Mouse (Mus musculus) midbrain, embryonic 10.5 days (tissue): ENCODE data around the gene Kif1bp. TPM values are rescaled to one million over a fixed set of nuclear protein-coding genes. Genes with fewer than 3 reads are reported as not detected.
"Not testable (repeated sequence)": the region's sequence is repeated elsewhere in the genome, so short reads cannot be mapped to it uniquely, and the experiment has no call there.

Experiments
- DNase-seq: peaks from one replicate; pipeline ENCODE4 v3.0.0-alpha.2; 2017; ENCODE audit warnings: low spot score
- H3K27ac ChIP-seq: fragments of 300-500 bp; sonication (generic); replicated peaks from 2 replicates; pipeline ENCODE4 v1.5.1; 2016; ENCODE audit warnings: mild to moderate bottlenecking
- H3K27me3 ChIP-seq: fragments of 300-500 bp; sonication (generic); 2 replicates; pipeline ENCODE4 v1.6.1; 2016; ENCODE audit warnings: low read depth, mild to moderate bottlenecking; ENCODE audit not compliant: poor library complexity, severe bottlenecking
- H3K36me3 ChIP-seq: fragments of 300-500 bp; sonication (generic); 2 replicates; pipeline ENCODE4 v1.6.1; 2016; ENCODE audit warnings: mild to moderate bottlenecking, moderate library complexity
- H3K4me1 ChIP-seq: fragments of 300-500 bp; sonication (generic); 2 replicates; pipeline ENCODE4 v1.6.1; 2016
- H3K4me3 ChIP-seq: fragments of 300-500 bp; sonication (generic); 2 replicates; pipeline ENCODE4 v1.5.1; 2016; ENCODE audit warnings: mild to moderate bottlenecking, moderate library complexity
- H3K9me3 ChIP-seq: fragments of 300-500 bp; sonication (generic); replicated peaks from 2 replicates; pipeline ENCODE4 v1.6.1; 2016; ENCODE audit warnings: mild to moderate bottlenecking
- WGBS: fragments of 180-500 bp; shearing (Covaris S2); methylation state at CpG from one replicate; pipeline ENCODE4 v1.1.7; 2016; 5-methylcytosine and 5-hydroxymethylcytosine counted together
- polyA plus RNA-seq: library from polyadenylated mRNA; unstranded; fragments of >200 nt; fragmentation: Nextera tagmentation; extraction: Ambion mirVana; gene quantifications from 2 replicates; pipeline ENCODE4 v1.2.1, GENCODE M21; 2016

The Kif1bp gene
- polyA plus RNA-seq, 1 experiment from 2014 or later = 39.5 TPM

GRCm38 (mm10) chr10:62503836-62504628, 74.2 kb downstream of the Kif1bp start:
- Histone ChIP-seq H3K4me1 (peaks cover 15% of the 10 kb centered on the region), H3K36me3 (no peaks in the 10 kb centered on the region), H3K4me3 (no peak overlapping the region), H3K27me3 (peaks cover 22% of the 10 kb centered on the region), H3K27ac (no peak overlapping the region), H3K9me3 (no peaks in the 10 kb centered on the region)
- 81% methylated on average over 12 of the region's 12 CpGs for WGBS
- DNase-seq = no peak

- Histone ChIP-seq H3K36me3 (no peaks in the 10 kb centered on the region), H3K9me3 (no peaks in the 10 kb centered on the region), H3K27me3 (peaks cover 15% of the 10 kb centered on the region), H3K4me3 (no peak overlapping the region), H3K27ac (no peak overlapping the region), H3K4me1 (peaks cover 10% of the 10 kb centered on the region)
- WGBS = 85% methylated on average over 4 of the region's 4 CpGs
- no peak for DNase-seq
Measured at GRCm38 (mm10) chr10:62503353-62503752, 74.9 kb downstream of the Kif1bp start.

GRCm38 (mm10) chr10:62501951-62502350, 76.3 kb downstream of the Kif1bp start:
- H3K27me3 ChIP-seq = peaks cover 2% of the 10 kb centered on the region
- WGBS = 85% methylated on average over 7 of the region's 7 CpGs
- no peak for DNase-seq

GRCm38 (mm10) chr10:62500916-62501615, 77.2 kb downstream of the Kif1bp start:
- Histone ChIP-seq H3K4me1 (peaks cover 2% of the 10 kb centered on the region; the same call in 1 of the 2 replicates), H3K27ac (no peak overlapping the region), H3K9me3 (no peaks in the 10 kb centered on the region), H3K36me3 (no peaks in the 10 kb centered on the region), H3K27me3 (no peaks in the 10 kb centered on the region), H3K4me3 (no peak overlapping the region)
- DNase-seq = no peak
- WGBS = 89% methylated on average over 9 of the region's 9 CpGs

More at GRCm38 (mm10) chr10:62501951-62502350, 76.3 kb downstream of the Kif1bp start:
- Histone ChIP-seq H3K27ac (no peak overlapping the region), H3K4me1 (peaks cover 2% of the 10 kb centered on the region; the same call in 1 of the 2 replicates), H3K4me3 (no peak overlapping the region), H3K36me3 (no peaks in the 10 kb centered on the region), H3K9me3 (no peaks in the 10 kb centered on the region)

- Histone ChIP-seq H3K9me3 (no peaks in the 10 kb centered on the region), H3K27me3 (no peaks in the 10 kb centered on the region), H3K27ac (no peak overlapping the region), H3K36me3 (no peaks in the 10 kb centered on the region), H3K4me1 (peaks cover 2% of the 10 kb centered on the region; the same call in 1 of the 2 replicates), H3K4me3 (no peak overlapping the region)
- 25% methylated on average over 15 of the region's 15 CpGs for WGBS
- DNase-seq = peak; percentile 59
Measured at GRCm38 (mm10) chr10:62500088-62500915, 78.0 kb downstream of the Kif1bp start.

DNA sequence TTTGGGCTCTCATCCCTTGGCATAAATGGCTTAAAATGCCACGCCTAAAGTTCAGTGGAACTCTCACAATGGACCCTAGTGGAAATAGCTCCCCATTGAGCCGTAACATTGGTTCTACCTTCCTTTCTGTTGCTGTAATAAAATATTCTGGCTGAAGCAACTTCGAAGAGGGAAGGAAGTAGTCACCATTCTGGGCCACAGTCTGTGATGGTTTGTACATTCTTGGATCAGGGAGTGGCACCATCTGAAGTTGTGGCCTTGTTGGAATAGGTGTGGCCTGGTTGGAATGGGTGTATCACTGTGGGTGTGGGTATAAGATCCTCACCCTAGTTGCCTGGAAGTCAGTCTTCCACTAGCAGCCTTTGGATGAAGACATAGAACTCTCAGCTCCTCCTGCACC, 86.6 kb downstream of the Kif1bp start:
- WGBS = 78% methylated on average over 3 of the region's 3 CpGs
- H3K4me1 ChIP-seq, H3K36me3 ChIP-seq, H3K9me3 ChIP-seq, H3K4me3 ChIP-seq, H3K27me3 ChIP-seq, DNase-seq, H3K27ac ChIP-seq: not testable (repeated sequence)

Other genes with a start within 250 kb of the Kif1bp start
- gene Hk1, start 198.5 kb downstream of the Kif1bp start, polyA plus RNA-seq = 27.0 and 34.9 TPM in 2 replicates
- 0.25 TPM in 1 of 2 replicates, not detected in the other for gene Hkdc1, start 156.0 kb downstream of the Kif1bp start, polyA plus RNA-seq
- gene 4930507D05Rik, start 129.0 kb downstream of the Kif1bp start, polyA plus RNA-seq = 0.66 and 1.0 TPM in 2 replicates
- gene Supv3l1, start 128.7 kb downstream of the Kif1bp start, polyA plus RNA-seq = 30.9 and 32.3 TPM in 2 replicates
- gene Vps26a, start 91.7 kb downstream of the Kif1bp start, polyA plus RNA-seq = 91.9 and 94.1 TPM in 2 replicates
- gene Srgn, start 51.0 kb downstream of the Kif1bp start, polyA plus RNA-seq = 2.9 and 3.9 TPM in 2 replicates
- 30.0 and 32.8 TPM in 2 replicates for gene Ddx21, start 23.8 kb upstream of the Kif1bp start, polyA plus RNA-seq
- 104 and 111 TPM in 2 replicates for gene Ddx50, start 72.8 kb upstream of the Kif1bp start, polyA plus RNA-seq
- 2.3 and 3.1 TPM in 2 replicates for gene Stox1, start 147.7 kb upstream of the Kif1bp start, polyA plus RNA-seq
- 156 TPM in 2 replicates for gene Ccar1, start 213.8 kb upstream of the Kif1bp start, polyA plus RNA-seq